Mouse (Mus musculus) hindbrain, embryonic 11.5 days (tissue): ENCODE measurements around the gene Grid1. TPM values are rescaled to one million over a fixed set of nuclear protein-coding genes. Genes with fewer than 3 reads are reported as not detected.

Experiments used
- microRNA counts: library from miRNA; unstranded; fragments of <30 nt; microRNA quantifications from one replicate; lab custom pipeline; 2015
- polyA plus RNA-seq: library from polyadenylated mRNA; unstranded; fragments of >200 nt; fragmentation: Nextera tagmentation; extraction: Ambion mirVana; gene quantifications from 2 replicates; pipeline ENCODE4 v1.2.1, GENCODE M21; 2014

Grid1 gene
- polyA plus RNA-seq, 1 experiment from 2014 or later = 0.54 TPM

MicroRNAs encoded within 50 kb of the gene (microRNA counts, 519-probe panel; counts per million panel counts)
- not detected for microRNA mmu-miR-346 (lab: Ali Mortazavi, UCI)

Other genes with a start within 250 kb of the Grid1 start
- 0.28 and 0.29 TPM in 2 replicates for gene Ldb3, start 231.4 kb upstream of the Grid1 start, polyA plus RNA-seq
- gene Opn4, start 220.0 kb upstream of the Grid1 start, polyA plus RNA-seq = not detected in 2 replicates
- 33.2 and 38.7 TPM in 2 replicates for gene Wapl, start 146.2 kb upstream of the Grid1 start, polyA plus RNA-seq